Mouse (Mus musculus): ENCODE data around the gene Pcsk2. TPM values are rescaled to one million over a fixed set of nuclear protein-coding genes. Genes with fewer than 3 reads are reported as not detected.
A peak's percentile ranks its signal among the peaks of the same experiment; 100 is the strongest.

The Pcsk2 gene
- total RNA-seq, 2 experiments from 2014 or later: not detected

GRCm38 (mm10) chr2:143812262-143812661 lies 266.3 kb downstream of the Pcsk2 start:
- ATAC-seq (replicated peaks; ENCODE audit: low FRiP score, poor library complexity, severe bottlenecking): no peak

GRCm38 (mm10) chr2:143813461-143813860 lies 267.5 kb downstream of the Pcsk2 start:
- ATAC-seq (replicated peaks; ENCODE audit: low FRiP score, poor library complexity, severe bottlenecking): no peak

GRCm38 (mm10) chr2:143831645-143832044 lies 285.7 kb downstream of the Pcsk2 start:
- ATAC-seq (replicated peaks; ENCODE audit: low FRiP score, poor library complexity, severe bottlenecking): no peak

- no peak for ATAC-seq (replicated peaks; ENCODE audit: low FRiP score, poor library complexity, severe bottlenecking)
Observed at GRCm38 (mm10) chr2:143832721-143833120, 286.8 kb downstream of the Pcsk2 start.

- no peak for ATAC-seq (replicated peaks; ENCODE audit: low FRiP score, poor library complexity, severe bottlenecking)
Observed at GRCm38 (mm10) chr2:143834082-143834481, 288.1 kb downstream of the Pcsk2 start.

GRCm38 (mm10) chr2:143835820-143836219 lies 289.9 kb downstream of the Pcsk2 start:
- ATAC-seq (replicated peaks; ENCODE audit: low FRiP score, poor library complexity, severe bottlenecking): no peak

- peak; percentile 55 for ATAC-seq (replicated peaks; ENCODE audit: low FRiP score, poor library complexity, severe bottlenecking)
Observed at GRCm38 (mm10) chr2:143837291-143837701, 291.3 kb downstream of the Pcsk2 start.

GRCm38 (mm10) chr2:143838698-143839097 lies 292.7 kb downstream of the Pcsk2 start:
- ATAC-seq (replicated peaks; ENCODE audit: low FRiP score, poor library complexity, severe bottlenecking): no peak

GRCm38 (mm10) chr2:143839458-143839857 lies 293.5 kb downstream of the Pcsk2 start:
- ATAC-seq (replicated peaks; ENCODE audit: low FRiP score, poor library complexity, severe bottlenecking): no peak

- ATAC-seq (replicated peaks; ENCODE audit: low FRiP score, poor library complexity, severe bottlenecking): no peak
Observed at GRCm38 (mm10) chr2:143840895-143841294, 294.9 kb downstream of the Pcsk2 start.

GRCm38 (mm10) chr2:143841536-143841935 lies 295.6 kb downstream of the Pcsk2 start:
- ATAC-seq (replicated peaks; ENCODE audit: low FRiP score, poor library complexity, severe bottlenecking): no peak

GRCm38 (mm10) chr2:143844779-143845178 lies 298.8 kb downstream of the Pcsk2 start:
- ATAC-seq (replicated peaks; ENCODE audit: low FRiP score, poor library complexity, severe bottlenecking): no peak

- no peak for ATAC-seq (replicated peaks; ENCODE audit: low FRiP score, poor library complexity, severe bottlenecking)
Observed at GRCm38 (mm10) chr2:143846799-143847198, 300.8 kb downstream of the Pcsk2 start.

GRCm38 (mm10) chr2:143847291-143847690 lies 301.3 kb downstream of the Pcsk2 start:
- ATAC-seq (replicated peaks; ENCODE audit: low FRiP score, poor library complexity, severe bottlenecking): no peak

GRCm38 (mm10) chr2:143851354-143852221 lies 305.6 kb downstream of the Pcsk2 start:
- no peak for ATAC-seq (replicated peaks; ENCODE audit: low FRiP score, poor library complexity, severe bottlenecking)

- ATAC-seq (replicated peaks; ENCODE audit: low FRiP score, poor library complexity, severe bottlenecking): no peak
Observed at GRCm38 (mm10) chr2:143852295-143853275, 306.6 kb downstream of the Pcsk2 start.

GRCm38 (mm10) chr2:143853447-143853846 lies 307.5 kb downstream of the Pcsk2 start:
- no peak for ATAC-seq (replicated peaks; ENCODE audit: low FRiP score, poor library complexity, severe bottlenecking)

GRCm38 (mm10) chr2:143859166-143859565 lies 313.2 kb downstream of the Pcsk2 start:
- no peak for ATAC-seq (replicated peaks; ENCODE audit: low FRiP score, poor library complexity, severe bottlenecking)

- ATAC-seq (replicated peaks; ENCODE audit: low FRiP score, poor library complexity, severe bottlenecking): no peak
Observed at GRCm38 (mm10) chr2:143862484-143863231, 316.7 kb downstream of the Pcsk2 start, which contains the start of gene Bfsp1. Bfsp1 (minus strand) TSS chr2:143863173.

GRCm38 (mm10) chr2:143864600-143864999 lies 318.6 kb downstream of the Pcsk2 start:
- no peak for ATAC-seq (replicated peaks; ENCODE audit: low FRiP score, poor library complexity, severe bottlenecking)

Measured in erythroid progenitor cell, adult 5-6 weeks (primary cell).